Mouse (Mus musculus) kidney, postnatal 0 days (tissue): ENCODE measurements around the gene Lrrk1. TPM values are rescaled to one million over a fixed set of nuclear protein-coding genes. Genes with fewer than 3 reads are reported as not detected.

Source experiments
- ATAC-seq: fragments of 200-750 bp; cut with Nextera tagmentation; replicated peaks from 2 replicates; pipeline ENCODE4 v1.8.0; 2017; ENCODE audit warnings: low read depth, moderate number of reproducible peaks, moderate TSS enrichment, moderate library complexity; ENCODE audit not compliant: low FRiP score
- DNase-seq: peaks from one replicate; pipeline ENCODE4 v3.0.0-alpha.2; 2016; ENCODE audit warnings: low spot score
- H3K27ac ChIP-seq: fragments of 300-500 bp; sonication (generic); 2 replicates; pipeline ENCODE4 v1.5.1; 2014; ENCODE audit warnings: mild to moderate bottlenecking
- H3K27me3 ChIP-seq: fragments of 300-500 bp; sonication (generic); 2 replicates; pipeline ENCODE4 v1.6.1; 2014; ENCODE audit warnings: low read length, mixed read lengths; ENCODE audit not compliant: insufficient read depth
- H3K36me3 ChIP-seq: fragments of 300-500 bp; sonication (generic); 2 replicates; pipeline ENCODE4 v1.6.1; 2014; ENCODE audit warnings: low read length, mixed read lengths; ENCODE audit not compliant: insufficient read depth
- H3K4me1 ChIP-seq: fragments of 300-500 bp; sonication (generic); replicated peaks from 2 replicates; pipeline ENCODE4 v1.6.1; 2014; ENCODE audit warnings: antibody characterized with exemption, low read length, mixed read lengths; ENCODE audit not compliant: insufficient read depth
- H3K4me2 ChIP-seq: fragments of 300-500 bp; sonication (generic); 2 replicates; pipeline ENCODE4 v1.6.1; 2014; ENCODE audit warnings: mild to moderate bottlenecking, low read length, moderate library complexity, mixed read lengths
- H3K4me3 ChIP-seq: fragments of 300-500 bp; sonication (generic); replicated peaks from 2 replicates; pipeline ENCODE4 v1.5.1; 2014; ENCODE audit warnings: low read depth, low read length
- H3K9ac ChIP-seq: fragments of 300-500 bp; sonication (generic); 2 replicates; pipeline ENCODE4 v1.6.1; 2014; ENCODE audit warnings: low read depth, low read length
- H3K9me3 ChIP-seq: fragments of 300-500 bp; sonication (generic); replicated peaks from 2 replicates; pipeline ENCODE4 v1.6.1; 2016; ENCODE audit warnings: low read length, inconsistent platforms, mixed read lengths
- CTCF ChIP-seq: IDR thresholded peaks from 2 replicates; pipeline ENCODE4 v1.5.1; 2016; ENCODE audit warnings: antibody characterized with exemption, low read depth, mild to moderate bottlenecking, moderate library complexity
- WGBS: fragments of 180-500 bp; shearing (Covaris S2); extraction: QIAGEN DNeasy Blood & Tissue Kit; methylation state at CpG from one replicate; pipeline ENCODE4 v1.1.7; 2014; 5-methylcytosine and 5-hydroxymethylcytosine counted together
- polyA plus RNA-seq: library from polyadenylated mRNA; unstranded; fragments of >200 nt; fragmentation: Nextera tagmentation; extraction: Ambion mirVana; gene quantifications from 2 replicates; pipeline ENCODE4 v1.2.1, GENCODE M21; 2015

The Lrrk1 gene
- polyA plus RNA-seq, 1 experiment from 2014 or later: 8.5 TPM

GRCm38 (mm10) chr7:66375736-66376135, 12.4 kb downstream of the Lrrk1 start:
- Histone ChIP-seq H3K36me3 (0 out of 2 replicates have a peak, but pooled peaks cover 2% of the 10 kb centered on the region), H3K4me3 (no peak overlapping the region), H3K9me3 (no peaks in the 10 kb centered on the region), H3K4me2 (no peak overlapping the region), H3K4me1 (0 out of 2 replicates have a peak, but pooled peaks cover 9% of the 10 kb centered on the region), H3K9ac (no peak overlapping the region), H3K27me3 (no peaks in the 10 kb centered on the region), H3K27ac (peak overlapping the region; percentile 54; the same call in 1 of the 2 replicates)
- ATAC-seq (no peak), DNase-seq (no peak)
- WGBS: 80% methylated on average over 4 of the region's 4 CpGs
- no peak for TF ChIP-seq CTCF

DNA sequence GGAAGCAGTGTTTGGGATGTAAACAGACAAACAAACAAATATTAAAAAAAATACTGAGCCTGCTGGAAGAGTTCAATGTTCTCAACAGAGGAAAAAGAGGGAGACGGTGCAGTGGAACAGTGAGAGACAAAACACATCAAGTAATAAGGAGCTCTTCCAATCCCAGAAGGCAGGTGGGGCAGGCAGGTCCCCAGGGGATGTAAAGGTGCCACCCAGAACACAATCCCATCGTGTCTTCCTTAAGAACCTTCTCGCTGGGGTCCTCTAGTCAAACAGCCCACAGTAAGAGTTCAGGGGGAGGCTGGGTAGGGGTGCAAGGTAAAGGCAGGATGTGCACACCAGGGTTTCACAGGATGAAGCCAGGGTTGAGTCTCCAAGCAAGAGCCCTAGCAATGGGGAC, 14.8 kb downstream of the Lrrk1 start:
- H3K4me3 ChIP-seq: no peak overlapping the region
- H3K27me3 ChIP-seq: no peaks in the 10 kb centered on the region
- 0 out of 2 replicates have a peak, but pooled peaks cover 9% of the 10 kb centered on the region for H3K4me1 ChIP-seq
- H3K36me3 ChIP-seq: no peaks in the 10 kb centered on the region
- no peaks in the 10 kb centered on the region for H3K9me3 ChIP-seq
- no peak overlapping the region for H3K9ac ChIP-seq
- DNase-seq (no peak), ATAC-seq (no peak)
- H3K27ac ChIP-seq: no peak overlapping the region
- 93% methylated on average over 3 of the region's 3 CpGs for WGBS
- no peak overlapping the region for H3K4me2 ChIP-seq
- no peak for TF ChIP-seq CTCF

GRCm38 (mm10) chr7:66370970-66371369, 17.2 kb downstream of the Lrrk1 start:
- H3K27ac ChIP-seq: peak overlapping the region; percentile 50
- TF ChIP-seq CTCF: no peak

GRCm38 (mm10) chr7:66369934-66370445, 18.2 kb downstream of the Lrrk1 start:
- Histone ChIP-seq H3K27me3 (no peaks in the 10 kb centered on the region), H3K9ac (no peak overlapping the region), H3K4me1 (peaks cover 9% of the 10 kb centered on the region; the same call in 1 of the 2 replicates), H3K27ac (peak overlapping the region; percentile 58; the same call in 1 of the 2 replicates), H3K4me3 (no peak overlapping the region), H3K4me2 (no peak overlapping the region), H3K9me3 (no peaks in the 10 kb centered on the region), H3K36me3 (no peaks in the 10 kb centered on the region)
- no peak for TF ChIP-seq CTCF
- no peak; the same call in 1 of the 2 replicates for ATAC-seq
- 54% methylated on average over 5 of the region's 5 CpGs for WGBS
- DNase-seq: peak; percentile 78

More at GRCm38 (mm10) chr7:66370970-66371369, 17.2 kb downstream of the Lrrk1 start:
- Histone ChIP-seq H3K4me2 (no peak overlapping the region), H3K27me3 (no peaks in the 10 kb centered on the region), H3K9ac (no peak overlapping the region), H3K36me3 (no peaks in the 10 kb centered on the region), H3K9me3 (no peaks in the 10 kb centered on the region), H3K4me1 (peaks cover 9% of the 10 kb centered on the region; the same call in 1 of the 2 replicates), H3K4me3 (no peak overlapping the region)
- ATAC-seq (no peak), DNase-seq (peak; percentile 19)
- WGBS: 70% methylated on average over 6 of the region's 6 CpGs

GRCm38 (mm10) chr7:66369071-66369933, 18.8 kb downstream of the Lrrk1 start:
- H3K9ac ChIP-seq: no peak overlapping the region
- H3K4me3 ChIP-seq: no peak overlapping the region
- 60% methylated on average over 5 of the region's 5 CpGs for WGBS
- no peak for TF ChIP-seq CTCF
- ATAC-seq (no peak), DNase-seq (peak; percentile 25)
- peak overlapping the region; percentile 58; the same call in 1 of the 2 replicates for H3K27ac ChIP-seq
- H3K27me3 ChIP-seq: no peaks in the 10 kb centered on the region
- H3K9me3 ChIP-seq: no peaks in the 10 kb centered on the region
- peaks cover 9% of the 10 kb centered on the region; the same call in 1 of the 2 replicates for H3K4me1 ChIP-seq
- no peak overlapping the region for H3K4me2 ChIP-seq
- H3K36me3 ChIP-seq: no peaks in the 10 kb centered on the region

DNA sequence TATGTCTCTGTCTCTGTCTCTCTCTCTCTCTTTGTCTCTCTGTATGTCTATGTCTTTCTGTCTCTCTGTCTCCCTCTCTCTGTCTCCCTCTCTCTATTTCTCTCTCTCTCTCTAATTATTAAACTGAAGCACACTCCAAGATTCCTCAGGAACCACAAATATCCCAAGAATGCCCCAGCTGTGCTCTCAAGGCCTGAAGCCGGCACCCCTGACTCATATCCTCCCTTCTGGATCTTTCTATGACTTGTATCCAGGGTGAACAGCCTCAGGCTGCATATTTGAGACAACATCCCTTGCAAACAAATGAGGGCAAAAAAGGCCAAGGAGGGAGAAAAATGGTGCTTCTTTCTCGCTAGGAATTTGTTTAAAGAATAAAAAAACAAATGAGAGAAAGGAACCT, 22.2 kb downstream of the Lrrk1 start, which contains the start of gene Gm10974:
Gene Gm10974, plus strand, starts transcription at position 2 of the 400 bp plus-strand sequence.
- WGBS: 40% methylated on average over 2 of the region's 2 CpGs
- H3K27ac ChIP-seq: peak within 1 kb of the TSS; percentile 47; the same call in 1 of the 2 replicates
- H3K9ac ChIP-seq: no peak within 1 kb of the TSS
- H3K4me1 ChIP-seq: peaks cover under 1% of the 10 kb centered on the region; the same call in 1 of the 2 replicates
- no peaks in the 10 kb centered on the region for H3K36me3 ChIP-seq
- no peaks in the 10 kb centered on the region for H3K27me3 ChIP-seq
- H3K4me3 ChIP-seq: no peak within 1 kb of the TSS
- no peak within 1 kb of the TSS for H3K4me2 ChIP-seq
- no peaks in the 10 kb centered on the region for H3K9me3 ChIP-seq
- ATAC-seq (no peak; the same call in 1 of the 2 replicates), DNase-seq (peak; percentile 91)
- no peak for TF ChIP-seq CTCF
